Mouse (Mus musculus) MEL (cell line): ENCODE data around the gene Atxn2l. TPM values are rescaled to one million over a fixed set of nuclear protein-coding genes. Genes with fewer than 3 reads are reported as not detected.

Experiments used
- DNase-seq: peaks from one replicate; pipeline ENCODE4 v3.0.0; 2011; ENCODE audit warnings: low read depth, low spot score
- H3K27ac ChIP-seq: 2 replicates; pipeline ENCODE4 v1.5.1; 2012; ENCODE audit warnings: low read depth, mild to moderate bottlenecking, control low read depth, low read length, moderate library complexity; ENCODE audit not compliant: control insufficient read depth
- H3K27me3 ChIP-seq, 2 experiments: fragments of 150-350 bp in 1 of 2; sonication (generic) in 1 of 2; 2 replicates each; pipeline ENCODE4 v1.6.1; 2012; ENCODE audit warnings: low read length in 2 of 2, mild to moderate bottlenecking in 2 of 2, improper control_type of control experiment in 1 of 2, moderate library complexity in 1 of 2; ENCODE audit not compliant: insufficient read depth in 2 of 2, control insufficient read depth in 1 of 2
- H3K36me3 ChIP-seq, 2 experiments: 2 replicates each; pipeline ENCODE4 v1.6.1; 2012 to 2014; ENCODE audit warnings: low read length in 2 of 2, improper control_type of control experiment in 1 of 2, inconsistent platforms in 1 of 2, mild to moderate bottlenecking in 1 of 2; ENCODE audit not compliant: insufficient read depth in 2 of 2, control insufficient read depth in 1 of 2
- H3K4me1 ChIP-seq, 2 experiments: fragments of 150-350 bp in 1 of 2; sonication (generic) in 1 of 2; 2 replicates each; pipeline ENCODE4 v1.6.1; 2012; ENCODE audit warnings: low read length in 2 of 2, improper control_type of control experiment in 1 of 2, mild to moderate bottlenecking in 1 of 2; ENCODE audit not compliant: insufficient read depth in 2 of 2, control insufficient read depth in 1 of 2
- H3K4me3 ChIP-seq, 2 experiments: fragments of 150-350 bp in 1 of 2; sonication (generic) in 1 of 2; 2 replicates each; pipeline ENCODE4 v1.5.1; 2012; ENCODE audit warnings: low read depth in 2 of 2, low read length in 2 of 2, mild to moderate bottlenecking in 2 of 2, moderate library complexity in 2 of 2, control low read depth in 1 of 2, improper control_type of control experiment in 1 of 2; ENCODE audit not compliant: control insufficient read depth in 1 of 2, insufficient read depth in 1 of 2
- H3K79me2 ChIP-seq: 2 replicates; pipeline ENCODE4 v1.6.1; 2012; ENCODE audit warnings: mild to moderate bottlenecking, low read length, moderate library complexity; ENCODE audit not compliant: control insufficient read depth, poor library complexity, insufficient read depth
- H3K9ac ChIP-seq: 2 replicates; pipeline ENCODE4 v1.6.1; 2012; ENCODE audit warnings: low read depth, mild to moderate bottlenecking, control low read depth, low read length, moderate library complexity; ENCODE audit not compliant: control insufficient read depth, poor library complexity, severe bottlenecking
- H3K9me3 ChIP-seq: fragments of 150-350 bp; sonication (generic); replicated peaks from 2 replicates; pipeline ENCODE4 v1.6.1; 2012; ENCODE audit warnings: mild to moderate bottlenecking, low read length, improper control_type of control experiment, moderate library complexity; ENCODE audit not compliant: insufficient read depth
- CHD2 ChIP-seq: IDR thresholded peaks from 2 replicates; pipeline ENCODE4 v1.6.1; 2011; ENCODE audit warnings: low read length, improper control_type of control experiment
- CTCF ChIP-seq, 3 experiments: IDR thresholded peaks in 2 of 3; conservative IDR thresholded peaks in 1 of 3; 2 replicates each; pipeline ENCODE4 v1.5.1; 2011 to 2012; ENCODE audit warnings: low read length in 3 of 3, low read depth in 2 of 3, mild to moderate bottlenecking in 2 of 3, improper control_type of control experiment in 1 of 3, inconsistent platforms in 1 of 3, mixed read lengths in 1 of 3, moderate library complexity in 1 of 3; ENCODE audit not compliant: control insufficient read depth in 1 of 3, insufficient read depth in 1 of 3, poor library complexity in 1 of 3, severe bottlenecking in 1 of 3
- EP300 ChIP-seq, 2 experiments: IDR thresholded peaks; 2 replicates each; pipeline ENCODE4 v1.6.1; 2011; ENCODE audit warnings: improper control_type of control experiment in 2 of 2, low read length in 2 of 2, low read depth in 1 of 2, mild to moderate bottlenecking in 1 of 2
- ETS1 ChIP-seq: IDR thresholded peaks from 2 replicates; pipeline ENCODE4 v1.6.1; 2012; ENCODE audit warnings: low read depth, mild to moderate bottlenecking, inconsistent platforms, low read length, improper control_type of control experiment, moderate library complexity
- GATA1 ChIP-seq: IDR thresholded peaks from 2 replicates; pipeline ENCODE4 v1.6.1; 2011; ENCODE audit warnings: low read depth, low read length, improper control_type of control experiment
- KAT2A ChIP-seq: conservative IDR thresholded peaks from 2 replicates; pipeline ENCODE4 v1.6.1; 2012; ENCODE audit warnings: low read depth, low read length, improper control_type of control experiment, inconsistent platforms
- MAX ChIP-seq: IDR thresholded peaks from 2 replicates; pipeline ENCODE4 v1.6.1; 2011; ENCODE audit warnings: low read length, improper control_type of control experiment
- MYB ChIP-seq: IDR thresholded peaks from 2 replicates; pipeline ENCODE4 v1.6.1; 2011; ENCODE audit warnings: mild to moderate bottlenecking, low read depth, low read length, improper control_type of control experiment
- MYC ChIP-seq: IDR thresholded peaks from 2 replicates; pipeline ENCODE4 v1.6.1; 2011; ENCODE audit warnings: low read depth, mild to moderate bottlenecking, low read length, improper control_type of control experiment, moderate library complexity
- NELFE ChIP-seq: IDR thresholded peaks from 2 replicates; pipeline ENCODE4 v1.6.1; 2011; ENCODE audit warnings: low read depth, low read length, improper control_type of control experiment
- POLR2AphosphoS2 ChIP-seq: IDR thresholded peaks from 2 replicates; pipeline ENCODE4 v1.6.1; 2011; ENCODE audit warnings: low read length, improper control_type of control experiment
- RCOR1 ChIP-seq: IDR thresholded peaks from 2 replicates; pipeline ENCODE4 v1.6.1; 2012; ENCODE audit warnings: low read depth, mild to moderate bottlenecking, inconsistent platforms, low read length, improper control_type of control experiment
- SMC3 ChIP-seq: IDR thresholded peaks from 2 replicates; pipeline ENCODE4 v1.6.1; 2011; ENCODE audit warnings: low read depth, low read length, improper control_type of control experiment
- TAL1 ChIP-seq: IDR thresholded peaks from 2 replicates; pipeline ENCODE4 v1.6.1; 2012; ENCODE audit warnings: mild to moderate bottlenecking, inconsistent platforms, low read length, moderate library complexity, mixed read lengths
- UBTF ChIP-seq: IDR thresholded peaks from 2 replicates; pipeline ENCODE4 v1.6.1; 2012; ENCODE audit warnings: low read depth, mild to moderate bottlenecking, inconsistent platforms, low read length, improper control_type of control experiment, moderate library complexity, borderline replicate concordance; ENCODE audit not compliant: insufficient read depth
- USF2 ChIP-seq, 2 experiments: IDR thresholded peaks; 2 replicates each; pipeline ENCODE4 v1.6.1; 2011 to 2012; ENCODE audit warnings: improper control_type of control experiment in 2 of 2, low read length in 2 of 2, borderline replicate concordance in 1 of 2, inconsistent platforms in 1 of 2, low read depth in 1 of 2, mild to moderate bottlenecking in 1 of 2; ENCODE audit not compliant: insufficient read depth in 1 of 2
- ZKSCAN1 ChIP-seq: IDR thresholded peaks from 2 replicates; pipeline ENCODE4 v1.6.1; 2012; ENCODE audit warnings: low read depth, mild to moderate bottlenecking, inconsistent platforms, low read length, improper control_type of control experiment, moderate library complexity
- ZMIZ1 ChIP-seq: IDR thresholded peaks from 2 replicates; pipeline ENCODE4 v1.6.1; 2012; ENCODE audit warnings: low read depth, mild to moderate bottlenecking, inconsistent platforms, low read length, improper control_type of control experiment, moderate library complexity
- ZNF384 ChIP-seq: IDR thresholded peaks from 2 replicates; pipeline ENCODE4 v1.6.1; 2012; ENCODE audit warnings: low read depth, mild to moderate bottlenecking, inconsistent platforms, low read length, improper control_type of control experiment
- polyA plus RNA-seq, 2 experiments: library from polyadenylated mRNA; stranded (reverse) in 1 of 2; unstranded in 1 of 2; fragments of >175 nt in 1 of 2; fragments of >200 nt in 1 of 2; gene quantifications; 2 replicates each; pipeline versions ENCODE4 v1.2.1 to v1.2.4; 2012; ENCODE audit warnings: low replicate concordance in 2 of 2, low read depth in 1 of 2; ENCODE audit not compliant: insufficient read length in 2 of 2, insufficient read depth in 1 of 2, missing spikeins in 1 of 2
- total RNA-seq: library from RNA; depleted of rRNA; stranded (reverse); fragments of 300-350 nt; gene quantifications from 2 replicates; pipeline ENCODE4 v1.2.3, GENCODE M21; 2012

Gene Atxn2l
- total and polyA plus RNA-seq, 3 experiments: 40.8 to 821 (median 218) TPM

- TF ChIP-seq UBTF (no peak), RCOR1 (no peak), USF2 (IDR thresholded peaks at IDR 0.05; ENCODE audit: borderline replicate concordance in 1 of 2, insufficient read depth in 1 of 2, low read depth in 1 of 2, low read length in 2 of 2) (no peak)
Measured at GRCm38 (mm10) chr7:126474993-126475581, 28.1 kb downstream of the Atxn2l start, which contains the start of gene Sh2b1 (continued).

- Histone ChIP-seq H3K4me3 (peak overlapping the region; percentile 89 to 90), H3K9ac (peak overlapping the region; percentile 93), H3K36me3 (peaks cover 0 to 27% of the 10 kb centered on the region in 2 experiments; a peak in 3 of 4 replicates), H3K27me3 (no peaks in the 10 kb centered on the region), H3K4me1 (peaks cover 19 to 36% of the 10 kb centered on the region in 2 experiments), H3K27ac (peak overlapping the region; percentile 98), H3K79me2 (peaks cover 19% of the 10 kb centered on the region), H3K9me3 (no peaks in the 10 kb centered on the region)
- DNase-seq: no peak
- no peak for TF ChIP-seq MYC
- no peak for TF ChIP-seq NELFE
- no peak for TF ChIP-seq ETS1
- no peak for TF ChIP-seq EP300 (IDR thresholded peaks at IDR 0.05; ENCODE audit: low read depth in 1 of 2, low read length in 2 of 2)
- TF ChIP-seq POLR2AphosphoS2: no peak
- TF ChIP-seq CTCF (IDR thresholded peaks at IDR 0.05 in 2 of 3, conservative IDR thresholded peaks at IDR 0.05 in 1 of 3; ENCODE audit: control insufficient read depth in 1 of 3, insufficient read depth in 1 of 3, low read depth in 2 of 3, low read length in 3 of 3, poor library complexity in 1 of 3, severe bottlenecking in 1 of 3): no peak
- no peak for TF ChIP-seq CHD2
- TF ChIP-seq UBTF: no peak
- TF ChIP-seq ZMIZ1: no peak
- TF ChIP-seq MYB: no peak
- TF ChIP-seq, all 39 proteins: peak for 0
Measured at GRCm38 (mm10) chr7:126474486-126474955, 28.7 kb downstream of the Atxn2l start.

- peak overlapping the region; percentile 89 to 90 for H3K4me3 ChIP-seq
- H3K27ac ChIP-seq: no peak overlapping the region
- no peaks in the 10 kb centered on the region for H3K9me3 ChIP-seq
- H3K4me1 ChIP-seq: peaks cover 19 to 40% of the 10 kb centered on the region in 2 experiments
- H3K36me3 ChIP-seq: peaks cover 1 to 30% of the 10 kb centered on the region in 2 experiments; a peak in 3 of 4 replicates
- H3K79me2 ChIP-seq: peaks cover 19% of the 10 kb centered on the region
- TF ChIP-seq TAL1 (no peak), GATA1 (no peak), USF2 (IDR thresholded peaks at IDR 0.05; ENCODE audit: borderline replicate concordance in 1 of 2, insufficient read depth in 1 of 2, low read depth in 1 of 2, low read length in 2 of 2) (no peak), CTCF (IDR thresholded peaks at IDR 0.05 in 2 of 3, conservative IDR thresholded peaks at IDR 0.05 in 1 of 3; ENCODE audit: control insufficient read depth in 1 of 3, insufficient read depth in 1 of 3, low read depth in 2 of 3, low read length in 3 of 3, poor library complexity in 1 of 3, severe bottlenecking in 1 of 3) (no peak), ZKSCAN1 (no peak), ZNF384 (no peak), SMC3 (no peak), MAX (no peak), NELFE (no peak), ZMIZ1 (no peak), KAT2A (no peak)
- no peak overlapping the region; the same call in 1 of the 2 replicates for H3K9ac ChIP-seq
- DNase-seq: no peak
- H3K27me3 ChIP-seq: no peaks in the 10 kb centered on the region
Measured at GRCm38 (mm10) chr7:126473470-126474086, 29.7 kb downstream of the Atxn2l start.
